Mouse (Mus musculus): ENCODE measurements at regions not wholly inside any gene's neighbourhood (a gene's known extent, or its start where the extent isn't known, plus 50 kb on each side); places are given as distances from the start of the nearest gene placed in this dataset.

GRCm38 (mm10) chr13:71350787-71351186 is 509.2 kb upstream of the Adamts16 start:
- DNase-seq (ENCODE audit: low spot score in 2 of 2), result no peak

- DNase-seq (ENCODE audit: low spot score in 2 of 2), result no peak
Observed at GRCm38 (mm10) chr13:71342921-71343320, 501.3 kb upstream of the Adamts16 start.

DNA sequence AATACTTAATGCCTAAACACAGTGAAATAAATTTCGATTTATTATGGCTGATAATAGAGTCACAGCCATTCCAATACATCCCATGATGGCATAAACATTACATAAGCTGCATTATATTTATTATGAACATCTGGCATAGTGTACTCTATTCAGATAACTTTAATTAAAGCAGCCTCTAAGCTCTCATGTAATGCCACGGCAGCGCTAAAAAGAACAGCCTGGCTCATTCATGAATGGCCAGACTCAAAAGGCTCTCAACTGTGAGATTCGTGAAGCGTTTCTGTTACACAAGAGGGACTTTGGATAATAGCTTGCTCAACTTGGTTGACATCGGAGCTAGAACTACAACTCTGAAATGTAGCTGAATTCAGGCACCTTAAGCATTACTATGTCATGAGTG is 497.1 kb upstream of the Adamts16 start:
- DNase-seq (ENCODE audit: low spot score in 2 of 2), result no peak

GRCm38 (mm10) chr13:71334925-71335324 is 493.3 kb upstream of the Adamts16 start:
- DNase-seq (ENCODE audit: low spot score in 2 of 2), result no peak

DNA sequence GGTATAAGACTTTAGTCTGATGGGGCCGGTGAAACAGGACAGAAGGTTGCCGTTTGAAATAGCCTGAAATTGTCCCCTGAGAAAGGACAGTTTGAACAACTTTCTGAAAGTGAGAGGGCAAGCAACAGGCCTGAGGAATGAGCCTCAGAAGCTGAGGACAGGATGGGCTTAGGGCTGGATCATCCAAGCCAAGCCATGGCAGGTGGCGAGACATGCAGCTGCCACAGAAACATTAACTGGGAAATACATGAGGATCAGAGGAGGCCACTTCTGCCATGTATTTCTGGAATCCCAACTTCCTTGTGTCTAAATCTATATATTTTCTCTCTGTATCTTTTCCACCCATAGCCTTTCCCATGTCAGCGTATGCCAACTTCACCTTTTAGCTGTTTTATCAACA is 491.5 kb upstream of the Adamts16 start:
- no peak for DNase-seq (ENCODE audit: low spot score in 2 of 2)

GRCm38 (mm10) chr13:71330321-71330720 is 488.7 kb upstream of the Adamts16 start:
- DNase-seq (ENCODE audit: low spot score in 2 of 2), result no peak

- DNase-seq (ENCODE audit: low spot score in 2 of 2), result no peak
Observed at GRCm38 (mm10) chr13:71327802-71328753, 486.5 kb upstream of the Adamts16 start.

DNA sequence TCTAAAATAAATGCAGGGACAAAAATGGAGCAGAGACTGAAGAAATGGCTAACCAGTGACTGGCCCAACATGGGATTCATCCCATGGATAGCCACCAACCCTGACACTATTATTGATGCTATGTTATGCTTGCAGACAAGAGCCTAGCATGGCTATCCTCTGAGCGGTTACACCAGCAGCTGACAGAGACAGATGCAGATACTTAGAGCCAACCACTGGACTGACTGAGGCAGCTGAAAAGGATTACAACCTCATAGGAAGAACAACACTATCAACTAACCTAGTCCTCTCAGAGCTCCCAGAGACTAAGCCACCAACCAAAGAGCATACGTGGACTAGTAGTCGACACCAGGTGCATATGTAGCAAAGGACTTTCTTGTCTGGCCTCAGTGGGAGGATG is 478.9 kb upstream of the Adamts16 start:
- no peak for DNase-seq (ENCODE audit: low spot score in 2 of 2)

GRCm38 (mm10) chr13:71303956-71304355 is 462.3 kb upstream of the Adamts16 start:
- no peak for DNase-seq (ENCODE audit: low spot score in 2 of 2)

GRCm38 (mm10) chr13:71275991-71276390 is 434.4 kb upstream of the Adamts16 start:
- no peak for DNase-seq (ENCODE audit: low spot score in 2 of 2)

DNA sequence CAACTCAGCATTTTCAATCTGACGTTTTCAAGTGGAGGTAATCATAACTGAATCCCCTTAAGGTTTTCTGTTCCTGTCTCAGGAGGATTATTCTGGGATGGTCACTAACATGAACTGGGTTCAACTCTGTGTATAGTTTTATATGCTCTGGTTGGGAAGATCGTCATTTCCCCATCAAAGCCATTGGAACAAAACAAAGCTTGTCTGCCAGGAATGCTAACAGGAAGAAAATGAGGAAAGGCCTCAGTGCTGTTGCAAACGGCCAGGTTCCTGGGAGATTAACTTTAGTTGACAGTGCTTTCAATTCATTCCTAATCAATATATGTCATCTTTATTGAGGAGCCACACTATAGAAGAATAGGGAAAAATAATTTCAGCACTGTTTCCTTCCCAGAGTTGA is 432.5 kb upstream of the Adamts16 start:
- DNase-seq (ENCODE audit: low spot score in 2 of 2), result no peak

DNA sequence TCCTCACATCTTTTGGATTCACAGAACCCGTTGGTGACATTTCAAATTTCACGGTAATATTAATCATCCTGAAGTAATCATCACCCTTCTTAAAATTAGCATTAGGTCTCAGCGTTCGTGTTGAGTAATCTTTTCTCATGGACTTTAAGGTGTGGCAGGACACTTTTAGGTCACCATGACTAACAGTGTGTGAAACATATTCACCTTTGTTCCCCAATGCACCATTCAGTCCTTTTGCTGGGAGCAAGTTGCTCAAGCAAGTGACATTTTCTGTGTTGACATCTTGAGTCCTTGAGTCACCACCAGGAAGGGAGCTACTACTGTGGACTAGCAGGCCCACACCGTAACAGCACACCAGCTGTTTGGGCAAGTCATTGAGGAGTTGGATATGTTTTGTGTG is 431.9 kb upstream of the Adamts16 start:
- DNase-seq (ENCODE audit: low spot score in 2 of 2), result no peak

DNA sequence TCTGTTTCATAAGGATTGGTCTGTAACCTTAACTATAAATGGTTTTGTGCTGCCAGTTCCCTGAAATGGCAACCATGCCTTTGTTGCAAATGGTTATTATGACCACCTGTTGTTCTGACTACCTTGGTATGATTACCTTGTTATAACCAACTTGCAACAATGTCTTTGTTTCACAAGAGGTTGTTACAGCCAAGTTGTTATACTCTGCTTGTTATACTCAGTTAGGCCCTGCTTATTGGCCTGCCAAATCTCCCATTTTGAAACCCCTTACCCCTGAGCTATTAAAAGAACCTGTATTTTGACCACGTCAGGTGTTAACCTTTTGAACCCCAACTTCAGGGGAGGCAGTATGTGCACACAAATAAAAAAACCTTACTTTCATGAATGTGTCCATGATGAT is 431.5 kb upstream of the Adamts16 start:
- no peak for DNase-seq (ENCODE audit: low spot score in 2 of 2)

DNA sequence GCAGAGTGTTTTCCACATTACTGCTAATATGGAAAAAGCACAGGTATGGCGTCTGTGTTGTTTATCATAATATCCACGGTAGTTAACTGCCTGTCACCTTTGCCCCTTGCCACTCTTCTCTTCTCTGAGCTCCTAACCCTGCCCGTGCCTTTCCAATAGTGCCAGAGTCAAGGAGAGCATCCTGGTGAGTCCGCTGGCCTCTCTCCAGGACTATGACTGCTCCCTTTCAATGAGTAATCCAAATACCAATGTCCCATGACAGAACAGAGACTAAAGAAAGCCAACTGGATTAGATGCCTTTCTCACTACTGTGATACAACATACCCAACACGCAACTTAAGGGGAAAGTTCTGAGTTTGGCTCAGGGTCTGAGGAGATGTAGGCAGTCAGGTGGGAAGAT is 430.8 kb upstream of the Adamts16 start:
- DNase-seq (ENCODE audit: low spot score in 2 of 2), result no peak

DNA sequence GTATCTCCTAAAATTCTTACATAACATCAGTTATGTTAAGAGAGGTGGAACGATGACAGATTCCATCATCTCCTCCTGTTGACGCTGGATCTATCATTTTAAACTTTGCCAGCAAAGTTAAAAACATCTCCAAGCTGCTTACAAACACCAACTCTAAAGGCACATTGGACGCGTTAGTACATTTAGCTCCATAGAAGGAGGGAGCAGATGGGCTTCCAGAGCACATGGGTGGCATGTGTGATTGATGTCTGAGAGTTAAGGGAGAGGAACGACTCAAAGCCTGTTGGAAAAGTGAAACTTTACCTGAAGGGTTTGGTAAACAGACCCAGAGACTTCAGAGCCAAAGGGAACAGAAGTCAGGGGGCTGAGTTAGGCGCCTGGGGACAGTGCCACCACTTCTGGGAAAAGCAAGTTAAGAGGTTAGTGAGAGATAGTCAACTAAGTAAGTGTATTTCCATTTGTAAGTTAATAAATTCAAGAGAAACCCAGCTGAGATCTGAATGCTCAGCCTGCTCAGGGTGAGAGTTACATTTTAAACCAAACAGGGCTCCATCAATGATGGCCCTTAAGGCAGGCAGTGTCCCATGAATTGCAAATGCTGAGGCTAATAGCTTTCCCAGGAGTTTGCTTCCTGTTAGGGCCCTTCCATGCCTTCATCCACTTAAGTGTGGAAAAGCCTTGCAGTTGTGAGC is 430.3 kb upstream of the Adamts16 start:
- DNase-seq (ENCODE audit: low spot score in 2 of 2), result no peak

DNA sequence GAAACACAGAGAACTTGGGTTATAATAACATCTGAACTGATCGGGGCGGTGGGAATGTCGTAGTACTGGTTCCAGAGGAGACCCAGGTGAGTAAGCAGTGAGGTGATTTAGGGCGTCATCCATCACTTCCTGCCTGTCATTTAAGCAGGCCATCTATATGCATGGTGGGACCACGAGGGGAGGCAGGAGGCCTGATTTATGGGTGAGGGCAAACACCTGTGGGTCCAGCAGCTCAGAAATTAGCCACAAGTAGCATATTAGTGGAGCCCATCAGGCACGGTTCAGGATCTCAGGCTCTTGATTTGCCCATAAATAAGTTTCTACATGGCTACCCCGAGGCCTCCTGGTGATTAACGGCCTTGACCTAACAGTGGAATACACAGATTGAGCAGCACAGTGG is 428.8 kb upstream of the Adamts16 start:
- DNase-seq (ENCODE audit: low spot score in 2 of 2), result no peak

DNA sequence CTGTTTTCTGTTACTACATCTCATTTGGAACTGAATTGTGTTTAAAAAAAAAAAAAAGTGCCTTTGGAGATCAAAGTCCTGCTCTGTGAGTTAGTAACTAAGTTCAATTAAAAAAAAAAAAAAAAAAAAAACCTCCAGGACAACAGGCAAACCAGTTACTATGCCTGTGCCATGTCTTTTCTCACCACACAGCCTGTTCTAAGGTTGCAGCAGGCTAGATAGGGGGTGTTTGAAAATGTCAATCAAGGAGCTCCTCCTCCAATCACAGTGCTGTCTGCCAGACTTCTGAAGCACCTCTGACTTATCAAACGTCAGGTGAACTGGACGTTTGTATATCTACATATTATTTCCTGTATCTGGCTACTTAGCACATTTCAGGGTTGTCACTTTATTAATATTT is 427.9 kb upstream of the Adamts16 start:
- no peak for DNase-seq (ENCODE audit: low spot score in 2 of 2)

GRCm38 (mm10) chr13:71263315-71263878 is 421.8 kb upstream of the Adamts16 start:
- DNase-seq (ENCODE audit: low spot score in 2 of 2), result no peak

DNA sequence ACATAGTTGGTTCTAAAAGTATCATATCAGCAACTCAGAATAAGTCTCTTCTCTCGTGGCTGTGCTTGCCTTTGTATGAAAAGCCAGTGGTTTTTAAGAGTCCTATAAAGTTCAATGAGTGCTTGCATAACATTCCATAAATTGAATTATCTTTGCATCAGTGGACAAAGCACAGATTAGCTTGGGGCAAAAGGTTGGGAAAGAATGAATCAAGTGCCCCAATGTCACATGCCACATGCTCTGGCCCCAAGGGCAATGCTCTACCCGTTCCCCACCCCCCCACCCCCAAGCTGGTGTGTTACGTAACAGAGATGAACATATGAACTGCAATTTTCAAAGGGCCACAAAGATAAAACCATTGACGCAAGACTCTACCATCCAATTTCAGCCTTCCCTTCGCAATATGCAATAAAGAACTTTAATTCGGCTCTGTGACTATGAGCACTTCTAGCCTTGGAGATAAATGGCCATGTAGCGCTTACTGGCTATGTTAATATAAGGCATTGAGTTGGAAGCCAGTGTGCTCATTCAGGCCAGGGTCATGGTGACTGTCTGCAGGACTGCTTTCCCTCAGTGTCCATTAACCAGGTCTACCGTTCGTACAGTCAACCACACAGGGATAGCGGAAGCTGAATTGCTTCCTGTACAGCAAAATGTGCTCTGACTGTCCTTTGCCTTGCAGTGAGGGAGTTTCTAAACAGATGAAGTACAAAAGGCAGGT is 421.1 kb upstream of the Adamts16 start:
- no peak for DNase-seq (ENCODE audit: low spot score in 2 of 2)

GRCm38 (mm10) chr13:71254016-71254415 is 412.4 kb upstream of the Adamts16 start:
- DNase-seq (ENCODE audit: low spot score in 2 of 2), result no peak

- DNase-seq (ENCODE audit: low spot score in 2 of 2), result no peak
Observed at GRCm38 (mm10) chr13:71248261-71249031, 406.8 kb upstream of the Adamts16 start.
